Mouse (Mus musculus) lung, postnatal 14 days (tissue): ENCODE data around the gene Esam.

Experiments used
- DNase-seq: peaks from one replicate; pipeline ENCODE4 v3.0.0; 2021

Gene Esam

DNA sequence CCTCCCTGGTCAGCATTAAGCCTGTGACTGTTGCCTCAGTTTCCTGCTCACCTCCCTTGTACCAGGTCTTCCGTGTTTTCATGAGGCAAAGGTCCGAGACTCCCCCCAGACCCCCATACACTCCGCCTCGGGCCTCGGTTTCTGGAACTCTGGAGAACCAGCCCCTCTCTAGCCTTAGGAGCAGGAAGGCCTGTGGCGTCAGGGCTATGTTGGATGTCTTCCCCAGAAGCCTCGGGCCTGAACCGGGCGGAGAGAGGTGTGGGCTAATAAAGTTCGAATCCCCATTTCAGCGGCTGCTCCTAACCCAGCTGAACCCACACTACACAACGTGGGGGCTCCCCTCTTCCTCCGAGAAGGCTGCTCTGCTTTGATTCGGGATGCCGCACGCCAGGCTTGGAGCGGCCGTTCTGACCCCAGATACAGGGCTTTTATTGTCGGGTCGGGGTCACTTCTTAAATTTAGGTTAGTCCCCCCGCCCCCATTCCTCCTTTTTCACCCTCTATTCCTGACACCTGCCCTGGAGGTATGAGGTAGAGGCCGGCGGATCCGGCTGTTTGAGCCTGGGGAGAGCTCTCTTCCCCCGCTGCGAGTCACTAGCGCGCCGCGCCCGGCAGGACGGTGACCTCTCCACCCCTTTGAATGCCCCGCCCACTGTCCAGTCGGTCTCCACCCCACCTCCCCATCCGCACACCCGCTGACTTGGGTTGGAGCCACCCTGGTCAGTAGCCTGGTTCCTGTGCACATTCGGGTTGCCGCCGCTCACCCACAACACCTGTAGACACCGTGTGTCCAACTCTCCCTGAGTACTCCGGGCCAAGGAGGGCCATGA lies at the start of gene Esam:
TSS of gene Esam (plus strand) at position 683 of the 829 bp plus-strand sequence.
- peak; percentile 90 for DNase-seq

GRCm38 (mm10) chr9:37485146-37485545 lies 42.7 kb upstream of the Esam start:
- DNase-seq: no peak

- DNase-seq: no peak
Measured at GRCm38 (mm10) chr9:37488041-37488440, 39.8 kb upstream of the Esam start.

DNA sequence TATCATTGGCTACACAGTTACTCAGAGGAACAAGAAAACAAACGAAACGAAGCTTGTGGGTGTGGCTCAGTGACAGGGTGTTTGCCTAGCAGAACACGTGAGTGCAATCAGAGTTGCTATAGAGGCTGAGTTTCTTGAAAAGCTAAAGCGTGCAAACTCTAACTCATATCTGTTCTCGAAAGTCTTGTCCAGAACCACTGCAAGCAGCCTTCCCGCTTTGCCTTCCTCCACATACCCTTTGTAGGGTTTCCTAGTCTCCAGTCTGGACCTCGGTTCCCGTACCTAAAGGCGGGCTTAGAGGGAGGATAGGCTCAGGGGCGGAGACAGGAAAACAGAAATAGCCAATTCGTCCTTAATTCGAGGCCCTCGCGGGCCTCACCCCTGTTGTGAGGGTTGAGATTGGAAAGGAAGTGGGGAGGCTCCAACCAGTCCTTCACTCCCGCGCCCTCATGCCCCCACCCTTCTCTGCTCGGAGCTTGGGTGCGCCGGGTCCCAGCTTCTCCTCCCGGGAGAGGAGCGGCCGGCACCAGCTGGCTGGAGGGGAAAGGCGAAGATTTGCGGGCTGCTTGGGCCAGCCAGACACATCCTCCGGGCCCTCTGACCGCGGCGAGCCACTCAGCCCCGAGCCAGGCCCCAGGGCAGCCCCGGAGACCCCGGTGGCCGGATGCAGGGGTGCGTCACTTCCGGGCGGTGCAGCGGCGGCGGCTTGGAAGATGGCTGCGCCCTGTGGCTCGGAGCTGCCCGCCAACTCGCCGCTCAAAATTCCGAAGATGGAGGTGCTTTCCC lies 39.1 kb upstream of the Esam start, which contains the start of gene Msantd2:
TSS of gene Msantd2 (plus strand) at position 709 of the 786 bp plus-strand sequence.
- peak; percentile 93 for DNase-seq

- peak; percentile 49 for DNase-seq
Measured at GRCm38 (mm10) chr9:37489446-37490120, 38.3 kb upstream of the Esam start.

DNA sequence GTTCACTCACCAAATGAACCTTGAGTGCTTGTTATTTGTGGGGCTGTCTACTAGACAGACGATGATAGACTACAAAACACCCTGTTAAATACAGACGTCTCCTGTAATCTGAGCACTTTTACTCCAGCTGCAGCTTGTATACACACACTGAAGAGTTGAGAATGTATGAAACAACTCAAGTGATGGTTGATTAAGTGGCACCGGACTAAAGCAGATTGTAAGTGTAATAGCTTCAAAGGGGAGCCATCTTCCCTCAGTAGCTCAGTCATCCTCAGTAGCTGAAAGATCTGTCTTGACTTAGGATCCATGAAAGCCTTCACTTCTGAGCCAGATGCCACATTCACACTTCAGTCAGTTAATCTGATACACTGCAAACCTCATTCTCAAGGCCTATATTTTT lies 32.1 kb upstream of the Esam start:
- DNase-seq: peak; percentile 31

GRCm38 (mm10) chr9:37496325-37496724 lies 31.6 kb upstream of the Esam start:
- DNase-seq: no peak

DNA sequence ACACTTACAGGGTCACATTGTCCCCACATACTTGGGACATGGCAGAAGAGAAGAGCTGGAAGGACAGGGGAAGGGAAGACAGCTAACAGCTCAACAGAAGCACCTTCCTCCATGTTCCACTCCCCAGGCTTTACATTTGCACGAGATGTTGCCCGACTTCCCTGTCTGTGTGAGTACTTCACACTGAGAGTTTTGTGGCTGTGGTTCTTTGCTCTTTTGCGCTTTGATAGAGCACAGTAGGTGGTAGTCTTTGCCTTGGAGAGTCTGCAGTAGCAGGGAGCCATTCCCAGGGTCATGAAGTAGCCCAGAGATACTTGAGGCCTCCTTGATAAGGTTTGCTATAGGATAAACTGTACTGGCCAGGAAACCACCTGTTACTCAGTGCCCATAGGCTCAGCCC lies 27.7 kb upstream of the Esam start:
- DNase-seq: no peak

DNA sequence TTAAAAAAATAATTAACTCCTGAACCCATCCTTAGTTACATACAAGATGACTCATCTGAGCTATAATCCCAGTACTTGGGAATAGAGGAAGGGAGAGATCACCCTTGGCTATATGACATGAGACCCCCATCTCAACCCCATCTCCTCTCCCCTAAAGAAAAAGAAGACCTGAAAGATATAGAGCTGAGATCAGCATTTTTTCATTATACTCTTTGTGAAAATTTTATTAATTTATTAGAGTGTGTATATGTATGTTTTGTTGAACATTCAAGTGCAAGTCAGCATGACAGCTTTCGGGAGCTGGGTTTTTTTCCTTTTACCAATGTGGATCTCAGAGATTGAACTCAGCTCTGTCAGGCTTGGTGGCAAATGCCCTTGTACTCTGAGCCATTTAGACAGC lies 26.7 kb upstream of the Esam start:
- no peak for DNase-seq

- no peak for DNase-seq
Measured at GRCm38 (mm10) chr9:37504348-37504747, 23.5 kb upstream of the Esam start.

- DNase-seq: no peak
Measured at GRCm38 (mm10) chr9:37506023-37506422, 21.9 kb upstream of the Esam start.

DNA sequence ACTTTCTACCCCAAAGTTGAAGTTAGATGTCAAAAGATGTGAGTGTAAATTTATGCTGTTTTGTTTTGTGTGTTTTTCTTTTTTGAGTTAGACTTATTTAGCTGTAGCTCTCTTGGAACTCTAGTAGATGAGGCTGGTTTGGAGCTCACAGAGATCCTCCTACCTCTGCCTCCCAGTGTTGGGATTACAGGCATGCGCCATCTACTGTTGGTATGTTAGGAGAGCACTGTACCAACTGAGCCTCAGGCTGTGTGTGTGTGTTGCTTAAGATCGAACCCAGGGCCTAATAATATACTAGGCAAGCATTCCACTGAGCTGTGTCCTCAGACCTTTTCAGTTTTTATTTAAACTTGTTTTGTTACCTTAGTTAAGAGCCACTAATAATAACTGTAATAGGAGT lies 15.8 kb upstream of the Esam start:
- no peak for DNase-seq

DNA sequence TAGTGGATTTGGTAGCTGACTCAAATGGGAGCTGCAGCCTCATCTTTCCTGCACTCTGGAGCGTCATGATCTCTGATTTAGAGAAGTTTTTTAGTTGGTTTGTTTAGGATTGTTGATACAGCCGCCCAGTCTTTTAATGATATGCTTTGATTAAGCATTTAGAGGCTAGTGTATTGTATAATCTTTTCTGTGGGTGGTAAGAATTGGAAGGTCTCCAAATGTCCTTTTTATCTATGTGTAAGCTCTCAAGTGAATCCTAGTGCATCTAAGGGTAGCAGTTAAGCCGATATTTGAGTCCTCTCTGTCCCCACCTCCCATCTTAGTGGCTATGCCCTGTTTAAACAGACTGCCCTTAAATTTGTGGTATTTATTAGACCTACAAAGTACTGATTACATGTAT lies 13.4 kb upstream of the Esam start:
- DNase-seq: no peak

DNA sequence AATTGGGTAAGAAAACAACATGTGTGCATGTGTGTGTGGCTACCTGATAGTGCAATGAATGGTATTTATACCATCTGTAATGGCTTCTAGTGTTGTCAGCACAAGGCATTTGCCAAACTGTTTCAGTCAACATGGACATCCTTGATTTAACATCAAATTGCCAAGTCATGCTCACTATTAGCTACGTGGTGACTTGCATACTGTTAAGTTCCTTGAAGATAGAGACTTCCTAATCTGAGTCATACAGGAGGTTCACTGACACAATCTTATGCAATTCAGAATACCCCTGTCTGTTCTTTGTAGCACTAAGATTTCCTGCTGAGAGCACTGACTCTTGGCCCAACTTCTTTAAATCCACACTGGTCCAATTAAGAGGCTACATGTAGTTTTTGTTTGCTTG lies 10.4 kb upstream of the Esam start:
- no peak for DNase-seq

- DNase-seq: no peak
Measured at GRCm38 (mm10) chr9:37518991-37519390, 8.9 kb upstream of the Esam start.

- DNase-seq: no peak
Measured at GRCm38 (mm10) chr9:37519995-37520394, 7.9 kb upstream of the Esam start.

GRCm38 (mm10) chr9:37525461-37525860 lies 2.4 kb upstream of the Esam start:
- no peak for DNase-seq

- DNase-seq: peak; percentile 69
Measured at GRCm38 (mm10) chr9:37526443-37527395, 1.2 kb upstream of the Esam start.

DNA sequence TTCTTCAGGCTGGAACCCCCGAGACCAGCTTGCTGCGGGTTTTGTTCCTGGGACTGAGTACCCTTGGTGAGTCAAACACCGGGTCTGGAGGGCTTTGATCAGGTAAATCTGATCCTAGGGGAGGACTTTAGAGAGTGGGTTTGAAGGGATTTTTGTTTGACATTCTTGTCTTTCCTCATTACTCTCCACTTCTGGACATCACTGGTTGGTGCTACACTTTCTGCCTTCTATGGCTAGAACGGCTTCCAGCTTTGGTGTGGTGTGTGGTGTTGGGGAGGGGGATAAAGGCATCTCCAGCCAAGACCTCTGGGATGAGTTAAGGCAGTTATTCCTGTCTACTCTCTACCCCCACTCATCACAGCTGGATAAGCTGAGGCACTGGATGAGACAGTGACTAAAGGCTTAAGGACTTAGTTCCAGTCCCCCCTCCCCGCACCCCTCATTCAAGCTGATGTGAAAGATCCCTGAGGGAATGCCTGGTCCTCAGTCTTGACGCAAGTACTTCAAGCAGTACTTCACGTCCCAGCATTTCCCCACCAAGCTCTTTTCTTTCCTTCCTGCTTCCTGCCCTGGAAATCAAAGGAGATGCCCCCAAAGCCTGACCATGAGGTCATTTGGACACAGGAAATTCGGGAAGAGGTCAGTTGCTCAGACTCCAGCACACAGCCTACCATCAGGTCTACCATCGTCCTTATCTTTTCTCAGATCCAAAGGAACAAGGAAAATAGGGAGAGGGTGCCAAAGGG lies 520 bp downstream of the Esam start:
- peak; percentile 48 for DNase-seq

DNA sequence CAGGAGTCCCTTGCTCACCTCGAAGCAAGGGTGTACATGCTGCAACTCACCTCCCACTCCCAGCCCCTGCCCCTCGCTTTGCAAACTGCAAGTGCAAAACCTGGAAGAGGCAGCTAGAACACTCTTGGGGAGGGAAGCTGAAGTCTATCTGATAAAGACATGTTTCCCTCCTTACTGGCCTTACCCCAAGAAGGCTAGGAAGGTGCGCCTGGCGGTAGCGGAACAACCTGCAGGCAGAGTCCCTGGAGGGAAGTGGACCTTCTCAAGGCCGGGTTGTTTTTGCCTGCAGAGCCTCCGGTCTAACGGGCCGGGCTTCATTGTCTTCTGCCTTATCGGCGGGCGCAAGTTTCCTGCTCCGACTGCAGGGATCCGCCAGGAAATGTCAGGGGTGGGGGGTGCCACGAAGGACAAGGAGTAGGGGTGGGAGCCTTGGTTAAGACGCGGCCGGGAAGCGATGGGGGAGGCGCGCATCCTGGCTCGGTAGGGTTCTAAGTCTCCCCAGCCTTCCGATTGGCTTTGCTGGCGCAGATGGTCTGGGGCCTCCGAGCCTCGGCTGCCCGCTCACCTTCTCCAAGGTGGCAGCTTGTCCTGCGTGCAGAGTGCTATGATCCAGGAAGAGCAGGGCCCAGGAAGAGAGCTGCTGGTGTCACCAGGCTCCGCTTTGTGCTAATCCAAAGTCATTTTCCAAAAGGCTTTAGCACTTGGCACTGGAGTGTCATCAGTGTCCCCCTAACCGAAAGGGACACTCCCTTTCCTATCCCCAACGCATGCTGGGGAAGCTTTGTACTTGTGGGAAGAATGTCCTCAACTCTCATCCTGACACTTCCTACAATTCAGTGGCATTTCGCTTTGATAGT lies 2.4 kb downstream of the Esam start:
- peak; percentile 84 for DNase-seq
